Mouse (Mus musculus): ENCODE data around the gene Gm21541. TPM values are rescaled to one million over a fixed set of nuclear protein-coding genes. Genes with fewer than 3 reads are reported as not detected.
"Not testable (repeated sequence)": the region's sequence is repeated elsewhere in the genome, so short reads cannot be mapped to it uniquely, and the experiment has no call there.

Gm21541 gene
- total RNA-seq (2021), result not detected
- long read RNA-seq, experiment 1, partial matches to known transcripts, result 0 of 2 reads
- long read RNA-seq, experiment 1, other reads (novel, unspliced or antisense), result 0 of 2 reads
- long read RNA-seq, experiment 2, partial matches to known transcripts, result 0 of 1 reads
- long read RNA-seq, experiment 2, other reads (novel, unspliced or antisense), result 0 of 1 reads

- intact Hi-C loops (cut with DNase I); DNase-seq: not testable (repeated sequence)
These were observed at the start of gene Gm21541 for GRCm38 (mm10) chr4:41903310-41903709. TSS of gene Gm21541 (plus strand) at chr4:41903610.

GRCm38 (mm10) chr4:41941272-41941671 is 37.9 kb downstream of the Gm21541 start, which contains the start of gene Gm20878:
TSS of gene Gm20878 (plus strand) at chr4:41941572.
- intact Hi-C loops (cut with DNase I), result not testable (repeated sequence)

More at GRCm38 (mm10) chr4:41941272-41941671, 37.9 kb downstream of the Gm21541 start, which contains the start of gene Gm20878:
- not testable (repeated sequence) for DNase-seq

Other genes starting within 250 kb of the Gm21541 start
- gene Cntfr, start 206.5 kb upstream of the Gm21541 start, total RNA-seq (2021), result 1 to 10 TPM; 2.0 to 5.1 TPM
- 10 to 100 TPM; 56.9 to 61.0 TPM for gene Il11ra1, start 203.6 kb upstream of the Gm21541 start, total RNA-seq (2021)
- 10 to 100 TPM; 28.7 to 30.2 TPM for gene Rpp25l, start 190.1 kb upstream of the Gm21541 start, total RNA-seq (2021)
- gene Dctn3, start 180.4 kb upstream of the Gm21541 start, total RNA-seq (2021), result 10 to 100 TPM; 83.6 to 87.8 TPM
- not detected for gene Arid3c, start 172.5 kb upstream of the Gm21541 start, total RNA-seq (2021)
- 10 to 100 TPM; 45.6 to 52.0 TPM for gene Galt, start 148.4 kb upstream of the Gm21541 start, total RNA-seq (2021)
- gene Sigmar1, start 147.5 kb upstream of the Gm21541 start, total RNA-seq (2021), result 10 to 100 TPM; 22.8 to 23.2 TPM
- 10 to 100 TPM; 17.2 to 19.3 TPM for gene Ccl27a, start 129.4 kb upstream of the Gm21541 start, total RNA-seq (2021)
- under 1 TPM; 0.65 to 0.80 TPM for gene Gm20878, start 38.0 kb downstream of the Gm21541 start, total RNA-seq (2021)
- gene Fam205a4, start 62.4 kb downstream of the Gm21541 start, total RNA-seq (2021), result not detected
- not detected for gene Gm21093, start 131.1 kb downstream of the Gm21541 start, total RNA-seq (2021)
- gene Gm3893, start 187.6 kb downstream of the Gm21541 start, total RNA-seq (2021), result not detected
- gene Gm13304, start 211.2 kb downstream of the Gm21541 start, total RNA-seq (2021), result 10 to 100 TPM; 22.7 to 23.8 TPM
- not detected for gene Gm13306, start 249.8 kb downstream of the Gm21541 start, total RNA-seq (2021)

Data from heart, postnatal 14 days (tissue).